Mouse (Mus musculus) megakaryocyte, adult 5-6 weeks (primary cell): ENCODE measurements around the gene Jph3. TPM values are rescaled to one million over a fixed set of nuclear protein-coding genes. Genes with fewer than 3 reads are reported as not detected.
A peak's percentile ranks its signal among the peaks of the same experiment; 100 is the strongest.

Source experiments
- ATAC-seq: 2 replicates; pipeline ENCODE4 v1.8.0; 2016; ENCODE audit warnings: mild to moderate bottlenecking, inconsistent platforms; ENCODE audit not compliant: poor library complexity, severe bottlenecking
- total RNA-seq, 2 experiments: library from RNA; stranded (forward) in 1 of 2; stranded (reverse) in 1 of 2; fragments of 153-499, 151-499 nt in 1 of 2; fragments of 221-1000, 200-1000 nt in 1 of 2; gene quantifications; 2 replicates each; pipeline versions ENCODE4 v1.2.3 to v1.2.4; 2015 to 2017

Gene Jph3
- total RNA-seq, 2 experiments from 2014 or later, result 0.07 to 0.18 TPM

- ATAC-seq, result peak; percentile 98
Measured at GRCm38 (mm10) chr8:121829048-121829776, 99.8 kb downstream of the Jph3 start, which contains the start of gene Klhdc4. TSS of gene Klhdc4 (minus strand) at chr8:121829569.

- peak; percentile 61 for ATAC-seq
Measured at GRCm38 (mm10) chr8:121829777-121830362, 100.4 kb downstream of the Jph3 start.

DNA sequence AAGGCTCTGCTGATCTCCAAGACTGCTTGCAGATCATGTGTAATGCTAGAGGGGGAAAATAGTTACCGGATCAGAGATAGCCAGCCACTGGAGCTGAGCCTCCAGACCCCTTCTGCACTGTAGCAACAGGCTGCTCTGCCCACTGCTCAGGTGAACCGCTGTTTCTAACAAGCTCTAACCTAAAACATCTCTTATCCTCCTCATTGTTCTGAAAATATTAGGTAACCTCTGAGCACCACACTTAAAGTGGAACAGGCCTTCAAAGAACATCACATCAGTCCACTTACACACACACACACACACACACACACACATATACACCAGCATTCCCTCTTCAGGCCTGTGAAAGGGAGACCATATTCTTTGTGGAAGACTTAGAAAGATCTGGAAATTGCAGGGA is 102.6 kb downstream of the Jph3 start:
- no peak for ATAC-seq

DNA sequence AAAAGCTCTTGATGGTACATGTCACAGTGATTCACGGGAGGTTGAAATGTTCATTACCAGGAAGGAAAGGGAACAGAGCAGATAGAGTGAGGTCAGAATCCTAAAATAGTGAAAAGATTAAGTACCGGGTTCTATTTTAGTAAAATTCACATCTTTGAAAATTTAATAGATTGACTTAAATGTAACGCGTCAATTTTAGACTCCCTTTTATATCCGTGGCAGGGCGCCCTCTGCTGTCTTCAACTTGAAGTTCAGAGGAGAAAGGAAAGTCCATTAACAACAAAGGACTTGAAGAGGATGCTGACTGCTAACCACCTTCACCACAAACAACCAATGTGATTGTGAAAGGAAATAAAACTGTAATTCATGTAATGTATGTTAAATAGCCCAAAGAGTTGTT is 103.1 kb downstream of the Jph3 start:
- peak; percentile 82 for ATAC-seq

- peak; percentile 83 for ATAC-seq
Measured at GRCm38 (mm10) chr8:121841242-121841641, 111.8 kb downstream of the Jph3 start.

DNA sequence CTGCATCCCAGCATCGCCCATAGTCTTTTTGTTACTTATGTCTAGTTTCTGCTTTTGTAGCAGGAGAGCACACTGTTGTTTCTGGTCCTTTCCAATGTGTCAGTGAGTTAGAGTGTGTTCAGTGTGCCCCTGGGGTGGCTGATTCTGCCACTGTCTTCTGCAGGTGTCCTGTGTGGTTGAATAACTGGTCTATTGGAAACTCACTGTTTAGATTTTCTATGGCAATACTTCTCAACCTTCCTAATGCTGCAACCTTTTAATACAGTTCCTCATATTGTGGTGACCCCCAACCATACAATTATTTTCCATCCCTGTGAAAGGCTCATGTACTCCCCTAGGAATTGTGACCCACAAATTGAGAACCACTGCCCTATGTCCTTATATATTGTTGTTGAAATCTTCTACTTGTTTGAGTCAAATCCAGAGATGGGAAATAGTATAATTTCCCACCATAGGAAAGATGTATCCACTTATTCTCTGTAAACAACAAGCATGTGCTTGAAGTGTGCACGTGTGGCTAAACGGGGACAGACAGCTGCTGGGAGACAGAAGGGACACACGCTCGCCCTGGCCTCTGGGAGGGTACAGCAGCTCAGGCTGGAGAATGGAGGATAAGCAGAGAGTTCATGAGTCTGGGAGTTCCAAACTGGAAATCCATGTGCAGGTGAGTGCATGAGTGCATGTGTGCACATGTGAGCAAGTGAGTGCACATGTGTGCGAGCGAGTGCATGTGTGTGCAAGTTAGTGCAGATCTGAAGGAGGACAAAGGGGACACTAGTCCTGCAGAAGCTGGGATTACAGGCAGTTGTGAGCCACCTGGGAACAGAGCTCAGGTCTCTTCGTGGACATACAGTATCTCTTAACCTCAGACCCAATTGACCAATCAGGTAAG is 112.9 kb downstream of the Jph3 start:
- no peak for ATAC-seq

DNA sequence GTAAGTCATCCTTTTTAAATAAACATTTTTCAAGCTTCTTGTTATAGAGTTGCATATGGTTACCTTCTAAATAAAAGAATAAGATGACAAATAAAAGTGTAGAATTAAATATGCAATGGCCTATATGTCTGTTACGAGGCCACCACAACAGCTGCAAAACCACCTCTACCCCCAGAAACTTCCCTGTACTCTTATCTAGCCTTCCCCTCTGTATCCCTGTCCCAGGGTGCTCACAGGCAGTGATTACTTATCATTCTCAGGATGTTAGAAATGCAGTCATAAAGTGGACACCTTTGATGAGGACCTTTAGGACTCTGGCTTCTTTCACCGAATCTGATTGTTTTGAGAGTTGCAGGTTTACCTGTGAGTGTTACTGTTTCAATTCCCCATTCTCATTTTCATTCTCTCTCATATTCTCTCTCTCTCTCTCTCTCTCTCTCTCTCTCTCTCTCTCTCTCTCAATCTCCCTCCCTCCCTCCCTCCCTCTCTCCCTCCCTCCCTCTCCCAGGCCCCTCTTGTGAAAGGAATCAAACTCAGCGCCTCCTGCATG is 113.8 kb downstream of the Jph3 start:
- ATAC-seq, result no peak

Other genes starting within 250 kb of the Jph3 start
- gene 1700018B08Rik, start 185.3 kb upstream of the Jph3 start, total RNA-seq (2015), result not detected in 2 replicates
- not detected in 2 replicates for gene 1700018B08Rik, start 185.3 kb upstream of the Jph3 start, total RNA-seq (2017)
- gene Fbxo31, start 150.8 kb upstream of the Jph3 start, total RNA-seq (2015), result 4.2 and 5.3 TPM in 2 replicates
- 5.2 and 10.8 TPM in 2 replicates for gene Fbxo31, start 150.8 kb upstream of the Jph3 start, total RNA-seq (2017)
- 124 and 139 TPM in 2 replicates for gene Map1lc3b, start 139.3 kb upstream of the Jph3 start, total RNA-seq (2015)
- gene Map1lc3b, start 139.3 kb upstream of the Jph3 start, total RNA-seq (2017), result 141 and 163 TPM in 2 replicates
- 0.36 and 0.56 TPM in 2 replicates for gene Zcchc14, start 76.7 kb upstream of the Jph3 start, total RNA-seq (2015)
- 0.04 and 0.99 TPM in 2 replicates for gene Zcchc14, start 76.7 kb upstream of the Jph3 start, total RNA-seq (2017)
- gene Klhdc4, start 99.9 kb downstream of the Jph3 start, total RNA-seq (2015), result 12.7 and 17.2 TPM in 2 replicates
- gene Klhdc4, start 99.9 kb downstream of the Jph3 start, total RNA-seq (2017), result 38.3 and 43.4 TPM in 2 replicates
- gene Slc7a5, start 178.1 kb downstream of the Jph3 start, total RNA-seq (2015), result 8.7 and 9.3 TPM in 2 replicates
- gene Slc7a5, start 178.1 kb downstream of the Jph3 start, total RNA-seq (2017), result 6.5 and 8.5 TPM in 2 replicates
- not detected in 2 replicates for gene Car5a, start 215.3 kb downstream of the Jph3 start, total RNA-seq (2015)
- gene Car5a, start 215.3 kb downstream of the Jph3 start, total RNA-seq (2017), result not detected in 2 replicates
- 8.1 and 9.2 TPM in 2 replicates for gene Banp, start 220.1 kb downstream of the Jph3 start, total RNA-seq (2015)
- gene Banp, start 220.1 kb downstream of the Jph3 start, total RNA-seq (2017), result 21.3 and 28.7 TPM in 2 replicates